Mouse (Mus musculus): ENCODE results near the gene Timm8b.

The Timm8b gene

DNA sequence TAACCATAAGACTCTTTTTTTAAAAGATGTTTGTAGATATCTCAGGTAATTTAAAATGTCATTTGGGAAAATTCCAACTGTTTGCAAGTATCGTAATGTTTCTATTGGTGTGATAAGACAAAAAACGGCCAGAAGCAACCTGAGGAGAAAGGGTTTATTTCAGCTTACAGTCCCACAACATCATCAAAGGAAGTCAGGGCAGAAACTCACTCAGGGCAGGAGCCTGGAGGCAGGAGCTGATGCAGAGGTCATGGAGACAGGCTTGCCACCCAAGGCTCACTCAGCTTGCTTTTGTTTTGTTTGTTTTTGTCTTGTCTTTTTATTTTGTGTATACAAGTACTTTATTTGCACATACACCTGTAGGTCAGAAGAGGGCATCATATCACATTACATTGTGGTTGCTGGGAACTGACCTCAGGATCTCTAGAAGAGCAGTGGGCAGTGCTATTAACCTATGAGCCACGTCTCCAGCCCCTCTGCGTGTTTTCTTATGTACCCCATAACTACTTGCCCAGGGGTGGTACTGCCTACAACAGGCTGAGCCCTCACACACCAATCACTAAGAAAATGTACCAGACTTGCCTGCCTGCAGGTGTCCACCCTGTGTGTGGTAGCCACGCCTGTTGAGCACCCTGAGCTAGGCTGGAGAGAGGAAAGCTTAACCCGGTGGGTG is 28.4 kb downstream of the Timm8b start:
- no peak for DNase-seq (ENCODE audit: low read depth, low spot score)
- H3K27me3 ChIP-seq (ENCODE audit: control insufficient read depth, insufficient read depth, low read length, poor library complexity, severe bottlenecking), result no peaks in the 10 kb centered on the region
- peaks cover 2% of the 10 kb centered on the region; the same call in 1 of the 2 replicates for H3K36me3 ChIP-seq (ENCODE audit: control insufficient read depth, insufficient read depth, low read length, poor library complexity, severe bottlenecking)

- no peaks in the 10 kb centered on the region for H3K27me3 ChIP-seq (ENCODE audit: control insufficient read depth, insufficient read depth, low read length, poor library complexity, severe bottlenecking)
- peak; percentile 47 for DNase-seq (ENCODE audit: low read depth, low spot score)
- peaks cover 3% of the 10 kb centered on the region; the same call in 1 of the 2 replicates for H3K36me3 ChIP-seq (ENCODE audit: control insufficient read depth, insufficient read depth, low read length, poor library complexity, severe bottlenecking)
These were observed 29.3 kb downstream of the Timm8b start for GRCm38 (mm10) chr9:50633059-50633458.

- H3K27me3 ChIP-seq (ENCODE audit: control insufficient read depth, insufficient read depth, low read length, poor library complexity, severe bottlenecking), result no peaks in the 10 kb centered on the region
These were observed 30.6 kb downstream of the Timm8b start for GRCm38 (mm10) chr9:50634270-50634669.

DNA sequence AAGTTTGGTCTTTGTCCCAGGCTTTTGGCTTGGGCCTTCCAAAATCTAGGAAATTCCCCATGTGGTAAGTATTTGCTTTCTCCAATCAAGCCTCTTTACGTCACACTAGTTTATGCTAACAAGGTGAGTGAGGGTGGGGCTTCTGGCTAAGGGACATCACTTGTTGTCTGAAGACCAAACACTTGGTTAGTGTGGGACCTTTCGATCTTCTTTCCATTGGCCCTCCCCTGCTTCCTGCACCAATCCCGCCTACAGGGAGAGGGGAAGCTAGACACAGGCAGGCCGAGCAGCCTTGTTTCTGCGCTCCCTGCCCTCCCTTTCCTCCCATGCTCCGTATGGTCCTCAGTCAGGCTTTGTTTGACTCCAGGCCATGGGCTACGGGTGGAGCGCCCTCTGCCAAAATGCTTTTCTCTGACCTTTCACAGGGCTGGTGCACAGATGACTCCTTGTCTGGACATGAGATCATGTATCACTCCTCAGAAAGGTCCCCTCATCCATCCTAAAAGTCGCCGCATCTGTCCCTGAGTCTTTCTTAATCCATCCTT is 43.2 kb downstream of the Timm8b start:
- DNase-seq (ENCODE audit: low read depth, low spot score), result no peak
- Histone ChIP-seq H3K36me3 (ENCODE audit: control insufficient read depth, insufficient read depth, low read length, poor library complexity, severe bottlenecking) (no peaks in the 10 kb centered on the region; the same call in none of the 2 replicates), H3K27me3 (ENCODE audit: control insufficient read depth, insufficient read depth, low read length, poor library complexity, severe bottlenecking) (no peaks in the 10 kb centered on the region)

More at GRCm38 (mm10) chr9:50634270-50634669, 30.6 kb downstream of the Timm8b start:
- DNase-seq (ENCODE audit: low read depth, low spot score), result no peak
- H3K36me3 ChIP-seq (ENCODE audit: control insufficient read depth, insufficient read depth, low read length, poor library complexity, severe bottlenecking), result peaks cover 3% of the 10 kb centered on the region

- DNase-seq (ENCODE audit: low read depth, low spot score), result no peak
- Histone ChIP-seq H3K36me3 (ENCODE audit: control insufficient read depth, insufficient read depth, low read length, poor library complexity, severe bottlenecking) (peaks cover 1% of the 10 kb centered on the region), H3K27me3 (ENCODE audit: control insufficient read depth, insufficient read depth, low read length, poor library complexity, severe bottlenecking) (no peaks in the 10 kb centered on the region)
These were observed 46.8 kb downstream of the Timm8b start for GRCm38 (mm10) chr9:50650503-50650902.
